Mouse (Mus musculus) right cerebral cortex, postnatal 36 days (tissue): ENCODE data around the gene Bnc2.

Experiments
- DNase-seq, 2 experiments: peaks; one replicate each; pipeline ENCODE4 v3.0.0; 2022; ENCODE audit warnings: low spot score in 2 of 2, mixed read lengths in 1 of 2

The Bnc2 gene

DNA sequence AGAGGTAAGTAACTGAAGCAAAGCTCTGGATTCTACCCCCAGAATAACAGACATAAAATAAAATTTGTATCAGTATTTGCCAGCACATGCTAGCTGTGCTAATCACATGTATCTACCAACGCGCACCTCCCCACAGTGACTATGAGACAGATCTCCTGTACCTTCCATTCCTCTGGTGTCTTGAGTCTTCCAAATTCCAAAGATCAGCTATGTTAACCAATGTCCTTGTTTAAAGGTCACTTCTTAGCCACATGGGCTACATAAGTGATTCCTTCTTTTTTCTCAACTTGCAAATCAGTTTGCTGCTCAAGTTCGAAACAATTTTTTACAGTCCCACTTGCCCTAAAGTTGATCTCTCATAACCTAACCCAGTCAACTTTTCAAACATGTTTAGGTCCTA lies 167.5 kb downstream of the Bnc2 start:
- DNase-seq: no peak

- DNase-seq: no peak
These were observed 172.3 kb downstream of the Bnc2 start for GRCm38 (mm10) chr4:84502581-84503269.

GRCm38 (mm10) chr4:84500796-84501349 lies 174.2 kb downstream of the Bnc2 start:
- DNase-seq: no peak

- DNase-seq: no peak
These were observed 174.8 kb downstream of the Bnc2 start for GRCm38 (mm10) chr4:84500259-84500658.

GRCm38 (mm10) chr4:84498469-84498868 lies 176.6 kb downstream of the Bnc2 start:
- DNase-seq: no peak

- no peak for DNase-seq
These were observed 186.8 kb downstream of the Bnc2 start for GRCm38 (mm10) chr4:84488323-84488722.

DNA sequence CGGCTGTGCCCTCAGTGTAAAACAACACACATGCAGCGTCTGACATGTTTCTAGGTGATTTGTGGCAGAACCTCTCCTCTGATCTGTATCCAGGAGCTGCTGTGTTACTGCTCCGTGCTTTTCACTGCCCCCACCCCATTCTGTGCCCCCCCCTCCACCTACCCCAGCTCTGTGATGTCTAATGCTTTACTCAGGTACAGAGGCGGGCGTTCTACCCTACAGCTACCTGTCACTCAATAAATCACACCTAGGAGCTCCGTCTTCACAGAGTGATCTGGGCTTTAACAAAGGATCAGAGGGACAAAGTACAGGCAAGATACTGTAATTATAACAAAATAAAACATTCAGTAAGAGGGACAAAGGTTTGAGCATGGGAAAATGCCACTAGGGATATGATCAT lies 192.4 kb downstream of the Bnc2 start:
- no peak for DNase-seq

- DNase-seq: no peak
These were observed 202.4 kb downstream of the Bnc2 start for GRCm38 (mm10) chr4:84472643-84473042.

- no peak for DNase-seq
These were observed 204.8 kb downstream of the Bnc2 start for GRCm38 (mm10) chr4:84470106-84470885.

GRCm38 (mm10) chr4:84469400-84469799 lies 205.7 kb downstream of the Bnc2 start:
- DNase-seq: no peak

DNA sequence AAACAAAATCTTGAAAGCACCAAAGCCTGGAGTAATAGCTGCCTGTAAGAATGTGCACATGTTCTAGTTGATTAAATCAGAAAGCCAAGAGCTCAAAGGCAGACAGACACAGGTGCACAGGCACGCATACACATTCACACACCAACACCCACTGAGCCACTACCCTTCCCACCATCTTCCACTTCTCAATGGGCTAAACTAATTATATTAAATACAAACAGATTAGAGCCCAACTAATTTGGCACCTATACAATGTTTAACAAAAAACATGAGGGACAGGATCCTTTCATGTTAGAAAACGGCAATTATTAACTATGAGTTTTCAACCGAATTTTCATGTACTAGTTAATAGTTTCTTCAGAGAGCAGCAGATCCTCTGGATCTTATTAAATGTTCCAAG lies 207.4 kb downstream of the Bnc2 start:
- no peak for DNase-seq

DNA sequence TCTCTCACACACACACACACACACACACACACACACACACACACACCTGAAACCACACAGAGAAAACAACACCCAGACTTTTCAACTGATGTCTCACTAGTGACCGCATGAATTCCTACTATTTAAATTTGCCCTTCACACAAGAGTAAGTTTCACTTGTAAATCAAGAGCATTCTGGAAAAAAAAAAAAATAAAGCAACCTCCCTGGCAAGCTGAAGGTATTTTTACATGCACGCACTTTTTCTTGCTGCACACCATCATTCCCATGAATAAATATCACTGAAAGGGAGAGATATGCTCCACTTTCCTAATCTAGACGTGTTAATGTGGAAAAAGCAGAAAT lies 216.9 kb downstream of the Bnc2 start:
- DNase-seq: no peak

DNA sequence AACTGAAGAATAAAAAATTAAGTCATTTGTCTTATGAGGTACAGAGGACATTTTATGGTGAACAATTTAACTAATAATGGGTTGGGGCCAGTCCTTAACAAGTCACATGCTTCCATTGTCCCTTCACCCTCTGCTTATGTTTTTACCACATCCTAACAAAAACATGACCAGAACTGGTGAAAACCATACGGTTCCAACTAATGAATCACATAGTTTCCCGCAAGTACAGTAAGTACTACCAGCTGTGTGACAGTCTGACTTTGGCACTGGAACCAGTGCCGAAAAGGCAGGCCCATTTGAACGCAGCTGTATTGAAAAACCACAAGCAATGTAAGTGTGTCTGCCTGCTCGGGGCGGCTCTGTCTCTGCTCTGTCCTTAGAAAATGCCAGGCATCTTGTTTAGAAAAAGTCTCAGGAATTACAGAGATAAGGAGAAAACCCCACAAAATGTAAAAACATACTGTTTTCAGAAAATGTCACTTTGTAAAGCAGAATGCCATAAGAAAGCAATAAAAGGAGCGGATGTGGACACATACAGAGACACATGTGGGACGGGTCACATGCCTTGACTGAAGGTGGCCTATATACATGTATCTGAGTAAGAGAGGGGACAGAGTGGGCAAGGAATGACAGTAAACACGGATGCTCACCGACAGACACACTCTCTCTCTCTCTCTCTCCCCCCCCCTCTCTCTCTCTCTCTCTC lies 217.4 kb downstream of the Bnc2 start:
- DNase-seq: no peak

DNA sequence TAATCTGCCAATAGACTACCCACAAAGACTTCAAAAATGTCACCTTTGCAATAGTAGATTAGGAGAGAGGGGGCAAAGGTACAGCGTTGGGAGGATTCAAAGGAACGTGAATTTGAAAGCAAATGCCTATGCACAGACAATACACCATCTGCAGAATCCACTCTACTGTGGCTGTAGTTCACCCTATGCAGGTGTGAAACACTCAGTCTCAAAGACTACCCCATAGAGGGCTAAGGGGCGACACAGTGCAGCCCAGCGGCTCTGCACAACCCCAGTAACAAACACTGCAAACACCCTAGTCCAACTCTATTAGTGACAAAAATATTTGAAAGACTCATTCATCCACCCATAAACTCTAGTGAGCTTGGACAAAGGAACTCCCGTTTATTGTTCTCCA lies 218.2 kb downstream of the Bnc2 start:
- no peak for DNase-seq

GRCm38 (mm10) chr4:84456198-84456852 lies 218.8 kb downstream of the Bnc2 start:
- no peak for DNase-seq

GRCm38 (mm10) chr4:84454493-84454892 lies 220.6 kb downstream of the Bnc2 start:
- no peak for DNase-seq

DNA sequence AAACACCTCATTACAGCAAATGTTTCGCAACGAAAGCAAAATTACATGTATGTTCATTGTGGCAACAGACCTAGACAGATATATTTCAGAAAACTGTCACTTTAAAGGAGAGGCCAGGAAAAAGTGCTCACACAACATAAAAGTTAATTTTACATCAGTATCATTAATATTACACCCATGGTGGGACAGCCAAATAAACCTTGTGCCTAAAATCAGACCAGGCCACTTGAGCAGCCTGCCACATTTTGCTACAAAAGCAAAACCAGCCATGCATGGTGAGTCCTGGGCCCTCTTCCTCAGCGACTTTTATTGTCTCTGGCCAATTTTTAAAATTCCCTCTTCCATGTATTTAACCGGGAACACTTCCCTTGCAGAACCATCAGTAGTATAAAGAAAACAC lies 221.5 kb downstream of the Bnc2 start:
- no peak for DNase-seq

DNA sequence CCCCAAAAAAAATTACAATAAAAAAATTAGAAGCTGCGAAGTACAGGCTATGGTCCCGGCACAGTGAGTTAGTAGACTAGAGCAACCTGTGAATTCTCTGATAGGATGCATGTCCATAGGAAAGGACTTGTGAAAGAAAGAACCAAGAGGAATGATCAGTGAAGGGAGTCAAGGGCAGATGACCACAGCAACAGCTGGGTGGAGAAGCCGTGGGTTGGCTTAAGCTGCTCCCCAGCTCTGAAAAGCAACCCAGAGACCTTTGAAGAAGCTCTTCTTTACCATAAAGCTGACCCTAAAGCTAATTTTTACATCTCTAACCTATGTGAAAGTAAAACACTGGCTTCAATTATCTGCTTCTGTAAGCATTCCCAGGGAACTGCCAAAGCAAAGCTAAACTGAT lies 222.4 kb downstream of the Bnc2 start:
- no peak for DNase-seq

- no peak for DNase-seq
These were observed 225.6 kb downstream of the Bnc2 start for GRCm38 (mm10) chr4:84449246-84450005.

DNA sequence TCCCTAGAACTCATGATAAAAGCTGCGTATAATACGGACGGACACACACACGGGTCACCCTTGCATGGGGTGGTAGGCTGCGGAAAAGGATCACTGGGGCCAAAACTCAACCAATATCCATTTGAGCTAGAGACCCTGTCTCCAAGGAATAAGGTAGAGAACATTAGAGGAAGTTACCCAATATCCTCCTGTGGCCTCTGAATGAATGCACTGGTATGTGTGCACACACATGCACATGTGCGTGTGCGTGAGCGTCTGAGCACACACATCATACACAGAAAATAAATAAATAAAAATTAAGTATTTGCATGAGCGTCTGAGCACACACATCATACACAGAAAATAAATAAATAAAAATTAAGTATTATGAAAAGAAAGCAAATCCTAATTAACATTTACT lies 241.8 kb downstream of the Bnc2 start:
- no peak for DNase-seq
